Mouse (Mus musculus) G1E-ER4 (cell line): ENCODE measurements around the gene Tenm2. TPM values are rescaled to one million over a fixed set of nuclear protein-coding genes. Genes with fewer than 3 reads are reported as not detected.

Experiments used
- GATA1 ChIP-seq: IDR thresholded peaks from one replicate; pipeline ENCODE4 v1.8.0; 2012; ENCODE audit warnings: low read length, inconsistent platforms
- polyA plus RNA-seq: library from polyadenylated mRNA; stranded (reverse); fragments of >175 nt; gene quantifications from 2 replicates; pipeline ENCODE4 v1.2.3, GENCODE M21; 2012

Tenm2 gene
- polyA plus RNA-seq, 1 experiment, result not detected

GRCm38 (mm10) chr11:36173076-36173690, 1062.6 kb downstream of the Tenm2 start:
- no peak for TF ChIP-seq GATA1

DNA sequence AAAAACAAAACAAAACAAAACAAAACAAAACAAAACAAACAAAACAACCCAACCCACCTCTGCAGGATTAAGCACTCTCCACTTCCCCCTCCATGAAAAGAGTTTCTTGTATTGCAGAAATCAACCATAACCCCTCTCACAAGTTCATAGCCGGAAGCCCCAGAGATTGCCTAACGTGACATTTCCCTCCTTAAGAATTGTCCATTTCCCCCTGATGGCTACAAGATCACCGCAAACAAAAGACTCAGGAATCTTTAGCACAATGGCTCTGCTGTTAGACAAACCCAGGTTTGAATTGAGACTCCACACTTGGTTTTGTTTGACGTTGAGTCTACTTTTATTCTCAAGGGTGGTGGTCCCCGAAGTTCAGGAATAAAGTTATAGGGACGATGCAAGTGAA, 1063.2 kb downstream of the Tenm2 start:
- TF ChIP-seq GATA1, result no peak

DNA sequence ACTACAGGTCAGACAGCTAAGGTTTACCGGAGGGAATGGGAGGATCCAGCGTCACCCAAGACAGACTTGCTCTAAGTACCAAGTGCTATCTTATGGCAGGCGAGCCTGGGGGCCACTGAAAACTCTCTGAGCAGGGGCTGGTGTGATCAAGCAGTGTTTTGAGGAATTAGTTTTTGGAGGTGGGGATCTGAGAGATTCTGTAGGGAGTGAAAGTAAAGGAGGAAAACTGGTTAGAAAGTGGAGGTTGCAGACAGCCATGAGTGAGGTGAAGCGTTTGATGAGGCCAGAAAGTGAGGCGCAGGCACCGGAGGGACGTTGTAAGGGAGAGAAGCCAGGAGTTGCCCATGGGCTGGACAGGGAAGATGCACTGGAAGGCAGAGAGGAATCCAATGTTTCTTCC, 1063.8 kb downstream of the Tenm2 start:
- TF ChIP-seq GATA1, result no peak

GRCm38 (mm10) chr11:36171221-36171620, 1064.5 kb downstream of the Tenm2 start:
- TF ChIP-seq GATA1, result no peak

DNA sequence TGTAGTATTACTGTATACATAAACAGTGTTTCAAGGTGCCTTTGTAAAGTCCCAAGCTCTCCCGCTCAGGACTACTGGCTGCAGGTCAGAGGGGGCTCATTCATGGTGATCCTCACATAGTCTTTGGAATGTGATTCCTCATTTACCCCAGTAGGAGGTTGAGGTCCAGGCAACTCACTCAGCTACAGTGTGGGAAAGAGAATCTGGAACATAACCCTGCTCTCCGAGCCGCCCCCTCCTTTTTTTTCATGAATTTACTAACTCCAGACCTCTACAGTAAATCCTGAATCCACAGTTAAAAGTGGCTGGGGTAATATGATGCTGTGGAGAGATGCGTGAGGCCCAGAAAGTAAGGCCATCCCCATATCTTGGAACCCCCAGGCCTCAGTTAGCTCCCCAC, 1066.0 kb downstream of the Tenm2 start:
- TF ChIP-seq GATA1, result no peak

- no peak for TF ChIP-seq GATA1
Measured at GRCm38 (mm10) chr11:36168921-36169537, 1066.7 kb downstream of the Tenm2 start.

GRCm38 (mm10) chr11:36167766-36168318, 1067.9 kb downstream of the Tenm2 start:
- no peak for TF ChIP-seq GATA1

- TF ChIP-seq GATA1, result no peak
Measured at GRCm38 (mm10) chr11:36163580-36163979, 1072.2 kb downstream of the Tenm2 start.

- no peak for TF ChIP-seq GATA1
Measured at GRCm38 (mm10) chr11:36161765-36162321, 1073.9 kb downstream of the Tenm2 start.

- TF ChIP-seq GATA1, result no peak
Measured at GRCm38 (mm10) chr11:36153450-36153849, 1082.3 kb downstream of the Tenm2 start.

DNA sequence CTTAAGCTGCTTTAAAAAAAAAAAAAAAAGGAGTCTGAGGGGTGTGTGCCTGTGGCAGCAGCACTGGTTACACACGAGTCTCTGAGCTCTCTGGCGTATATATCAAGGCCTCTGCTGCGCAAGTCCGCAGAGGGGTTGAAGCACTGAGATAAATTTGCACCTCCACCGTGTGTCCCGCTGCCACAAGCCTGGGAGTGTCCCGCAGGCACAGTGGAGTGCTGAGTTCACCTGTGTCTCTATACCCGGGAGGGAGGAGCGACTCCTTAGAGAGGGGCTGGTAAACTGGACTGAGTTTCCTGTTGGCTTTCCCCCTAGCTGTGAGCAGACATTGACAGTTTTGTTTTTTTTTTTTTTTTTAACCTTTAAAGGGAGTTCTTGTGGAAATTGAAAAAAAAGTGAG, 1082.8 kb downstream of the Tenm2 start:
- TF ChIP-seq GATA1, result no peak

DNA sequence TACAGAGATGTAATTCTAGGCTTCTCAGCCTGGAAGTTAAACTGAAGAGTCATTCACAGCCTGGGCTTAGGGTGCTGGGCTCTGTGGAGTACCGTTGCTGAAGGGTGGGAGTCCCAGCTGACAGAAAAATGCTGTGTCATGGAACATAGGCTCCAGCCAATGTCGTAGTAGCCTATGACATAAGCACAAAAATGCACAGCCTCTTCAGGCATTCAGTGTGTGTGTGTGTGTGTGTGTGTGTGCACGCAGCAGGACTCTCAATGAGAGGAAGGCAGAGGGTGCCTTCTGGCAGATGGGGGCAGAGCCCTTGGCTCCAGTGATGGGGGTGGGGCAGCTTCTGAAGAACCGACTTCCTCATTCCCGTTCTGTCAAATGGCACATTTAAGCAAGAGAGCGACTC, 1083.5 kb downstream of the Tenm2 start:
- no peak for TF ChIP-seq GATA1

GRCm38 (mm10) chr11:36149092-36149491, 1086.7 kb downstream of the Tenm2 start:
- no peak for TF ChIP-seq GATA1

DNA sequence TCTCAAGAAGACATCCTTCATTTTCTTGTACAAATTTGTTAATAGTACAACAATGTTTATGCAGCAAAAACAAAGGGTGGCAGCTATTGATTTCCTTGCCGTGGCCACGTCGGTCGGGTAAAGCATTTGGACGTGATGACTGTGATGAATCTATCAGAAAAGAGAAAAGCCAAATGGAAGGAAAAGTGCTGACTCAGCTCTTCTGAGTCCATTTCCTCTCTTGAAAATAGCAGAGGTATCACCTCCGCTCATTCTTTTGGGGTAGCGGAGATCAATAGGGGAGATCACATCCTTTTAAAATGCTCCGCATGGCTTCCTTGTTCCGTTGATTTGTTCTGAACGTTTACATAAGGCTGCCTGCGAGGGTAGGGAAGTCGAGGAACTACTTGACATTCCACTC, 1090.7 kb downstream of the Tenm2 start:
- TF ChIP-seq GATA1, result no peak

- no peak for TF ChIP-seq GATA1
Measured at GRCm38 (mm10) chr11:36140411-36140810, 1095.4 kb downstream of the Tenm2 start.

DNA sequence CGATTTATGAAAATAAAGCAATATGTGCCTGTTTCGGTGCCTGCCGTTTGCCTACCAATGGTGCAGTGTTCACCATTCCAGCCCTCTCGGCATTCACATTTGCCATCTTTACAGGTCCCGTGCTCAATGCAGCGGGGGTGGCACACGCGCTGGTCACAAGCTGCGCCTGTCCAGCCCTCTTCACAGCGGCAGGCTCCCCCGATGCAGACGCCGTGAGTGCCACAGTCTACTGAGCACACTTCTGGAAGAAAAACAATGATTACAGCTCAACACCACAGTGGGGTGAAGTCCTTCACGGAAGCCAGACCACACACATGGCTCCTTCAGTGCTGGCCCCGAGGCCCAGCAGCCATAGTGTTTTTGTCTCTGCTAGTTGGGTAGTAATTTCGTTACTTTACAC, 1096.2 kb downstream of the Tenm2 start:
- TF ChIP-seq GATA1, result no peak

DNA sequence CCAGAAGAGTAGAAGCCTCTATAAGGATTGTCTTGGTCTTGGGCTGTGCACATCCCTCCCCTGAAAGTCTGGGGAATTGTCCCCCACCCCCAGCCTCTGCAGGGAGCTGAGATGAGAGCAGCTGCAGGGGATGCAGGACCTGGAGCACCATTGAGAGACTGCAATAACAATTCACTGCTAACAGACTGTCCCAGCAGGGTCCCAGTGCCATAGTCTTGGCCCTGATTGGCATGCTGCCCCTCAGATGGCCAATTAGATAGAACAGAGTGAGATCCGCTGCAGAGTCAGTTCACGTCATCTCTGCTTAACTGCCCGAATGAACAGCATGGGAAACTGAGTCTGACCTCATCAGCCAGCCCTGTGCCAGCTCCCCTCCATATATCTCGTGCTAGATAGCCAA, 1097.9 kb downstream of the Tenm2 start:
- TF ChIP-seq GATA1, result no peak
